Mouse (Mus musculus): Measurements from ENCODE around the gene Fam219b.

The Fam219b gene

DNA sequence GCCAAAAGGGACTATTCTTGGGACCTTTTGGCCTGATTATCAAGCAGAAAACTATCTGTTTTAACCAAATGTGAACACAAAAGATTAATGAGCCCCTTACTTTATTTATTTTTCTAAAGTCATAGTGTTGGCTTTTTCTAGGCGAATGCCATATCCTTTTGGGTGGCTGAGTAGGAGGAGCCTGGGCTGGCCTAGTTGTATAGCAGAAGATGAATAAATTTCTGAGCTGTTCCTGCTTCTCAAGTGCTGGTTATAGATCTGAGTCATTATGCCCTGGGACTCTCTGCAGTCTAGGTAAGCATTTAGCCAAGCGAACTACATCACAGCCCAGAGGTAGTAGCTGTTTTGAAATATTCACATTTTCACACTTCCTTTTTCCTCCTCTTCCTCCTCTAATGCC is 11.8 kb upstream of the Fam219b start:
- no peak for DNase-seq (ENCODE audit: low read depth, low spot score)

DNA sequence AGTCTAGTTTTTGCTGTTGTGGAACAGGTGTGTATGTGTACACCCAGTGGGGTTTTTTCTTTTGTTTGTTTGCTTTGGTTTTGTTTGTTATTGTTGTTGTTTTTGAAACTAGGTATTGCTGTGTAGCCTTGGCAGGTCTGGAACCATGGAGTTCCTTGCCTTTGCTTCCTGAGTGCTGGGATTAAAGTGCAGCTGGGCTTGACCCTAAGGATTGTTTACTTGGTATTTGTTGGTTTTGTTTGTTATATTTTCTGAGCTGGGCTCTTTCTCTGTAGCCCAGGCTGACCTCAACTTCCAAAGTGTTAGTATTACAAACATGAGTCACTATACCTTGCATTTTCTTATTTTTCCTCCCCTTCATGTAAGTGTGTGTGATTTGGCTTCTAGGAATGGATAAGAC is 10.9 kb upstream of the Fam219b start:
- no peak for DNase-seq (ENCODE audit: low read depth, low spot score)

DNA sequence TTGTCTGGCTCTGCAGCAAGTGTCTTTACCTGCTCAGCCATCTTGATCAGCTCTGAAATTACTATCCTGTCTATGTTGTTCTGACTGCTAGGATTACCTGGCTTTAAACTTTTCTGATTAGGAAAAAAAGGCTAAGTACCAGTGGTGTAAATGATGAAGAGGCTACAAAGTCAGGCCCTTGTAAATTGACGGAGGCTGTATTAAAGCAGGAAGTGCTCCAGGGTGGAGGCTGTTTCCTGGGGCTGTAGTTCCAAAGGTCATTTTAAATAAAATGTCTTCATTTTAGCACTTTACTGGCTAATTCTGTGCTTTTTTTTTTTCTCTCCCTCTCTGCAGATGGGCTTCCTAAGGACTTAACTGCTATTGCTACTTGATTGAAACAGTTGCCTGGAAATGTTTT is 5.4 kb upstream of the Fam219b start:
- DNase-seq (ENCODE audit: low read depth, low spot score) = no peak

DNA sequence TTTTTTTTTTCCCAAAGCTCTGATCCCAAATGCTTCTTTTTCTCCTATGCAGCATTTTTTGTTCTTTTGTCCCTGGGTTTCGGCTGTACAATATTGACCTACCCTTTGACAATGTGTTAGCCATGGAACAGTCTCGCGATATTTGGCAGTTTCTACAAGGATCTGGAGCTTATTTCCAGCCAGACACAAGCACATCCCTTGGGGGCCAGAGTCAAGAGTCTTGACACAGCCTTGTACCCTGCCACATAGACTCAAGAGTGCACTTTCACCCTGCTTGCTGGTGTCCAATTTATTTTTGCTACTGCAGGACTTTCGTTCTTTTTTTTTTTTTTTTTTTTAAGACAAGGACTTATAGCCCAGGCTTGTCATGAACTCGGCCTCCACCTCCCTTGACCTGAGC is 966 bp upstream of the Fam219b start:
- DNase-seq (ENCODE audit: low read depth, low spot score) = no peak

DNA sequence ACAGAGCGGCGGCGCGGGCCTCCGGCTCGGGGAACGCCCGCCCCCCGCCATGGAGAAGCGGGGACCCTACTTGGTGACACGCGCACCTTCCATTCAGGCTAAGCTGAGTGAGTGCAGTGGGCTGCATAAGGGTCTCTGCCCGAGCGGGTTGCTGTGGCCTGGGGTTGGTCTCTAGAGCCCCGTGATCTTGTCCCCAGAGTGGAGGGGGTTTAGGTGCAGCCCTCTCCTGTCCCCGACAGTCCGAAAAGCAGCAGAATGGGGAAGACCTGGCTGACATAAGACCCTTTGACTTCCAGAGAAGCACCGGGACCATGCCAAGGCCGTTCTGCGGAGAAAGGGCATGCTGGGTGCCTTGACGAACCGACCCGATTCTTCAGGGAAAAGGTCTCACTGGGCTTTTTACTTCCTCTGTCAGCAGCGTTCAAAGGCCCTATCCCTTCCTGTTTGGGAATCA is 427 bp downstream of the Fam219b start:
- DNase-seq (ENCODE audit: low read depth, low spot score) = no peak

DNA sequence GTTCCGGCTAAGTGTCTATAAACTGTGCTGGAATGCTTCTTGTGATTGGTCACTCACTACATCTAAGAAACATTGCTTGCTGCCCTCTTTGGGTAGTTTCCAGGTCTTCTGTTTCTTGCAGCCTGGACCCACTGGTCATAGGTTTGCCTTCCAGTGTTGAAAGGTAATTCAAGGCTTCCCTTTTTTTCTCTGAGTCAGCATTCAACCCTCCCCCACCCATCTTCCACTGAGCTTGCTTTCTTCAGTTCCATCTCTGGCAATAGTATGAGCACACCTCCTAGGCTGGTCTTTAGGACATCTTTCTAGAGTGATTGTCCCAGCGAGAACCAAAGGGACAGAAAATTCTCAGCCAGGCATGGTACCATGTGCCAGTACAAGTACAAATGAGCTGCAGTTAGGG is 2.2 kb downstream of the Fam219b start:
- no peak for DNase-seq (ENCODE audit: low read depth, low spot score)

DNA sequence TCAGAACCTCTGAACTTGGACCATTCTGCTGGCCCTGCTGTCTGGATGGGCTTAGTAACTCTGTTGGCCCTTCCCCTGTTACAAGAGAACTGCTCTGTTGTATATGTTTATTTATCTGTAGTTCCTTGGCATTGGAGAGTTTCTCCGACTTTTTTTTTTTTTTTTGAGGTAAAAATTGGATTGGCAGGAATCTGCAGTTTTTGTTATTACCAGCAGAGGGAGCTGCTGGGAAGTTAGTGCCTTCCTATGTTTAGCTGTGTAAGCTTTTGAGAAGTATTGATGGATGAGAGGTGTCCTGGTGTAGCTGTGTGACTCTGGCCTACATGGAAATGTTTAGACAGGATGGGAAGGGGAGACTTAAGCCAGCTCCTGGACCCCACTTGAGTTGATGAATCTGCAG is 4.0 kb downstream of the Fam219b start:
- no peak for DNase-seq (ENCODE audit: low read depth, low spot score)

DNA sequence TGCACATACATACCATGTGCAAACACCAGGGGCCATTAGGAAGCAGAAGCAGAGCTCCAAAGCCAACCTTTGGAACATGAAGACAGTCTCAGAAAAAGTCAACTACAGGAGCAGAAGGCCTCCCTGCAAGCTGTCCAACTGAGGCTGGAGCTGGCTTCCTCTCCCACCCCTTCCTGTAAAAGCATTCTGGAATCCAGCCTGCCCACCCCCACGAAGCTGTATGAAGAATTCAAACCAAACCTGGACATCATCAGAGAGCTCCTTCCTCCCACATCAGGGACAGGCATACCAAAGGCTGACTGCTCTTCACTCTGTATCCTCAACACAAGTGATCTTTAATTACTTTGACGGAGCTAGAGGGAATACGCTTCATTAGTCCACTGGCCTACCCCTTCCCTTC is 6.6 kb downstream of the Fam219b start:
- DNase-seq (ENCODE audit: low read depth, low spot score) = no peak

DNA sequence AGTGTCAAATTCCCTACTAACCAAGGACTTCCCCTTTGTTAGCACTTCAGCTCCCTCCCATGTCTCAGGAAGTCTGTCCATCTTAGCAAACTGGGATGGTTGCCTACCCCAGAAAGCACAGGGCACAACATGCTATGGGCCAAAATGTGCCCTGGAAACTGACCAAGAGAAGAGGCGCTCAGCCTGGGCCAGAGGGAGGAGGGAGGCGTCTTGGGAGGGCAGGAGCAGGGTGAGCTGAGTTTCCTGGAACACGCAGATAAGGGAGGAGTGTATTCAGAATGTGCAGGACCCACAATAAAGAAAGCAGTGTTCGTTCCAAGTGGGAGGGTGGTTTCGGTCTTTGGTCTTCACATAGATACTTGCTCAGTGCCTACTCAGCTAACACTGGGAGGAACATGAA is 10.0 kb downstream of the Fam219b start:
- no peak for DNase-seq (ENCODE audit: low read depth, low spot score)

DNA sequence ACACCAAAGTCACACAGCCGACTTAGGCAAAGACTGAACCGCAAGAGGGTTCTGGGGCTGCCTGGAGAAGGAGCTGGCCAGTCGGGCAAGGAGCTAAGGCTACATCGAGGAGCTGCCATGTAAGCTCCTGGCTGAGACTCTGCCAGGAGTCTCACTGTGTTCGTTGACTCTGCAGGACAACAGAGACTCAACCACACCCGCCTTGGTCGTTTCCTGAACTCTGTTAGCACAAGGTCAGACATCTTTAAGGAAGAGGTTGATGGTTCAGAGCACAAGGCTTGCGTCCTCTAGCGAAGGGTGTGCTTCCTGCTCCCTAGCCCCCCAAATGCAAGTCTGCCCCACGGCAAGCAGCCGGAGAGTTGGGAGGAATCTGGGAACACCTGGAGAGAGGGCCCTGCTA is 10.5 kb downstream of the Fam219b start:
- DNase-seq (ENCODE audit: low read depth, low spot score) = no peak

DNA sequence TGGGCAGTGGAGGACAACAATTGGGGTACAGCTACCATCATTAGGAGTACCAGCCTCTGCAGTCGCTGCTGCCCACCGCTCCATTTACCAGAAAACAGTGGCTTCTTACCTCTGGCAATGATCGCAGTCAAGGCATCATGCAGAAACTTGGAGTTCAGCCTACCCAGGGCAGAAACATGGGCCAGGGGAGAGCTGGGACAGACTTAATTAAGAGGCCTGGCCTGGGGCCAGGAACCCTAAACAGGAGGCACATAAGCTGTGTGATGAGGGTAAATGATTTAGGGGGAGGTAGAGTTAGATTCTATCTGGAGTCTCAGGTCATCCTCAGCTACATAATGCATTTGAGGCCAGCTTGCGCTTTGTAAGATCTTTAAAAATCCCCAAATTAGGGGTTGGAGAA is 11.9 kb downstream of the Fam219b start:
- DNase-seq (ENCODE audit: low read depth, low spot score) = no peak

DNA sequence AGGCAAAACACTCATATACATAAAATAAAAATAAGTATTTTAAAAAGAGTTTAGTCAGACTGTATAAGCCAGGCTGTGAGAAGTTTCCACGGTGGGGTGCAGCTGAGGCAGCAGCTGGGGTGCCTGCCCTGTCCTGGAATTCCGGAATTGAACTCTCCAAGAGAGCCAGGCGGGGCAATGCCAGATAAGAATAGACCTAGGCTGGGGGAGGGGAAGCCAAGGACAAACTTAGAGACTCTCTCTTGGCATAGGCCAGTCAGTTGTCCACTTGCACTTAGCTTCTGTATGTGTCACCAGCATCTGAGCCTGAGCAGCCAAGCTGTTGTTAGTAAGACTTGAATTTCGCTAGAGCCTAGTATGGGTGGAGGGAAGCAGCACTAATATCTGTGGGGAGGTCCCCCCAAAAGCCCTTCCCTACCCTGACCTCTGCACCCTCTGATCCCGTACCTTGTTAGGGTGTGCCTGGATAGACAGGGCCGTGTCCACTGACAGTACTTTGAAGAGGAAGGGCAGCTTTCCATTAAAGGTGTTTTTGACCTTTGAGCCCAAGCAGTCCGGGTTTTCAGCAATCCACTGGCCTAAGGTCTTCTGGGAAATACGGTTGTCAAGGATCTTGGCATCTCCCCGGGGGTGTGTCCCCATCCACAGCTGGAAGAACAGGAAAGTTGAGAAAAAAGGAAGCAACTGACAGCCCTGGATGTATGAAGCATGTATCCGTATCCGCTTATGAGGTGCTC is 13.0 kb downstream of the Fam219b start:
- DNase-seq (ENCODE audit: low read depth, low spot score) = no peak

DNA sequence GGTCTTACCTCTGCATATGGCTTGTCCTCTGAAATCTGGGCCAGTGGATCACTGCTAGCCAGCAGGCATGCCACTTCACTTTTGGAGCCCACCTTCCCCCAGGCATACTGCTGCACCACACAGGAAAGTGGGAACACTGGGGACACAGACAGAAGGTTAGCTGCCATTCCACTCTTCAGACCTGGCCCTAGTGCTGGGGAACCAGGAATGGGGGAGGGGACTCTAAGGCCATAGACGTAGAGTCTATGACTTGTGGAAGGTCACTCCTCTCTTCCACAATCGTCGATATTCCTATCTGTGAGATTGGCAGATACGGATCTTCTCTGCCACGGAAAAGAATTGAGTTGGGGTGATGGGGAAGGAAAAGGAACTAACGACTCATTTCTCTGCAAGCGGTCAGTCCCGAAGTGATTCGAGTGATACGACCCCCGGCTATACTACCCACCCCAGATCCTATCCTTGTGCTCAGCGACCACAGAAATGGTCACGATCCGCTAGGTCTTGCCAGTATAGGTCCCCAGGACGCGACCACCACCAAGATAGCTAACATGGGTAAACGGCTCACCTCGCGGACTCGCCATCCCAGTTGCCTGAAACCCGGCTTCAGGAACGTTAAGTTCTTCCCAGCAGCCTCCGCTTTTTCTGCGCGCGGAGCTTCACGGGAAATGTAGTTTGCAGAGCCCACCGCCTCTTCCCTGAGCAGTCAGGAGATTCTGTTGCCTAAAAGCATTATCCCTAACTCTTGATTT is 15.0 kb downstream of the Fam219b start, which contains the start of gene Mpi:
TSS of gene Mpi (minus strand) at position 625 of the 749 bp plus-strand sequence.
- no peak for DNase-seq (ENCODE audit: low read depth, low spot score)

DNA sequence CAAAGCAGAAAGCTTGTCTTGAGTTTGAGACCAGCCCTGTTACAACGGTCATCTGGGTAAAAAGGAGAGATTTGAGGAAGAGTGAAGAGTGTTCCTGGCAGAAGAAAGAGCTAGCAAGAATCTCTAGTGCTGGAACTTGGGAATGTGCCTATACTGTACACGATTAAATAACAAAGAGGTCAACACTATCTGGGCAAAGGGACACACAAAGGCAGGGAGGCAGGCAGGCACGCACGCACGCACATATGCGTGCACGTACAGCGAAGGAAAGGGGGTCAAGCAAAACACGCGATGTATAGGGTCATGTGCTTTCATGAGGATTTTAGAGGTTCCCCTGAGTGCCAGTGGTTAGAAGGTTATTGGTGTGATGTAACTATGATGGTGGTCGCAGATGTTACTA is 15.8 kb downstream of the Fam219b start:
- DNase-seq (ENCODE audit: low read depth, low spot score) = no peak

DNA sequence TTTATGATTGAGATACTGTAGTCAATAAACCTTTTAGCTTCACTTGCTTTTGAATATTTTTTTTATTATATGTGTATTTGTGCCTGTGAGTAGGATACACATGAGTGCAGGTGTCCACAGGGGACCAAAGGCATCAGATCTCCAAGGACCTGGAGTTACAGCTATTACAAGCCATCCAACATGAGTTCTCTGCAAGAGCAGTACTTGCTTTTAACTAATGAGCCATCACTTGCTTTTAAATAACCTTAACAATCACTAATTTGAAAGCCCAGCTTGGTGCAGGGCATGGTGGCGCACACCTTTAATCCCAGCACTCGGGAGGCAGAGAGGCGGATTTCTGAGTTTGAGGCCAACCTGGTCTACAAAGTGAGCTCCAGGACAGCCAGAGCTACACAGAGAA is 17.4 kb downstream of the Fam219b start:
- DNase-seq (ENCODE audit: low read depth, low spot score) = no peak

DNA sequence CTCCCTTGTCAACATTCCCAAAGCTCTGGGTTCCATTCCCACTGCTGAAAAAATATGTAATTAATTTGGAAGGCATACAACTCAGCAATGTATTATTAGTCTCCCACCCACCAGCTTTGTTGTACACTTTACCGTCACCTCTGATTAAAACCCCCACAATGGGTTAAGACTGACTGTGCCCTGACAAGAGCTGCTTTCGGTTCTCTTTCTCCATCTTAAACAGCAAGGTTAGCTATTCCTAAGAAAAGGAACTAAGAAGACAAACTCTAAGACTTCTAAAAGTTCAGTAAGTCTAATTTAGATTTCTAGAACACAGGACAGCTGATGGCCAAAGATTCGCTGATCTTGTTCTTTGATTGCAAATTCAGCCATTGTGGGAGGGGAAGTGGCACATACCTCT is 19.9 kb downstream of the Fam219b start:
- DNase-seq (ENCODE audit: low read depth, low spot score) = no peak

DNA sequence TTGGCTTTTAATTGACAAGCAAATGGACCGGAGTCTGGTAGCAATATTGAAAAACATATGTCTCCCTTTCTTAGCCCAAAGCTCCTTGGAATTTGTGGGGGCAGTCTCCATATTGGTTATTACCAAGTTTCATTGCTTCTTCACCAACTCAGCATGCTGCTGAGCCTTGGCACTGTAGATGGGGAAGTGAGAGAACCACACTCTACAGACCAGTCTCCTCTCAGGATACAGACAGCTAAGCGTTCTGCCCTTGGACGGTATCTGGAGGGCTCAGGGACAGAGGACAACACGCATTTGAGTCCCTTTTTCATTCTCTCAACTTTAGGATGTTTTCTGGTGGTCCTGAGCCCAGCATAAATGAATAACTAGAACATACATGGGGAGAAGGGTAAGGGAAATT is 21.3 kb downstream of the Fam219b start:
- no peak for DNase-seq (ENCODE audit: low read depth, low spot score)

DNA sequence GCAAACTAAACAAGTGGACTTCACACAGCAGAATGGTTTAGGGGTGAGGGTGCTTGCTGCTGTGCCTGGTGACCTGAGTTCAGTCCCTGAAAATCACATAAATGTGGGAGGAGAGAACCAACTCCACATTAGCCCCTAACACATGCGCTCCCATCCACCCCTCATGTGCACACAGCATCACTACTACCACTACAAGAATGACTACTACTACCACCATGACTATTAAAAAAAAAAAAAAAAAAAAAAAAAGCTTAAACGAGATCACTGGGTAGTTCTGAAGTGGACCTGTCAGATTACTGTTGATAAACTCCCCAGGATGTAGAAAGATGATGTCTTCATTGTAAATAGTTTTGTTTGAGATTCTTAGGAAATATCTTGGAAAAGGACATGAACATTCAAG is 22.2 kb downstream of the Fam219b start:
- no peak for DNase-seq (ENCODE audit: low read depth, low spot score)

DNA sequence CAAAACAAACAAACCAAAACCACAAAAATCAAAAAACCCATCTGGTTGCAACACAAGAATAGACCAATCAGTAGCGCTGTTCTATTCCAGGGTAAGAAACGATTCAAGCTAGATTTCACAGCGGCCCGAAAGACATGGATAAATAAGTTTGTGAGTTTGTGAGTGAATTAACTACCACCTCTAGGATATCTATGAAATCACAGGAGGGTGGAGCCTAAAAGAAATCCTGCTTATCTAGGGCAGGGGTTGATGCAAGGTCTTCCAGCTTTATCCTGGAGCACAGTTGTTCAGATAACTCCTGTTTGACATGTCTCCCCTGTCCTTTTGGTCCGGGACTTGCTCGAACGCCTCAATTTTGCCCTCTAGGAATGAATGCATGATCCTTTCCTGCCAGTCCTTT is 22.9 kb downstream of the Fam219b start:
- DNase-seq (ENCODE audit: low read depth, low spot score) = no peak

DNA sequence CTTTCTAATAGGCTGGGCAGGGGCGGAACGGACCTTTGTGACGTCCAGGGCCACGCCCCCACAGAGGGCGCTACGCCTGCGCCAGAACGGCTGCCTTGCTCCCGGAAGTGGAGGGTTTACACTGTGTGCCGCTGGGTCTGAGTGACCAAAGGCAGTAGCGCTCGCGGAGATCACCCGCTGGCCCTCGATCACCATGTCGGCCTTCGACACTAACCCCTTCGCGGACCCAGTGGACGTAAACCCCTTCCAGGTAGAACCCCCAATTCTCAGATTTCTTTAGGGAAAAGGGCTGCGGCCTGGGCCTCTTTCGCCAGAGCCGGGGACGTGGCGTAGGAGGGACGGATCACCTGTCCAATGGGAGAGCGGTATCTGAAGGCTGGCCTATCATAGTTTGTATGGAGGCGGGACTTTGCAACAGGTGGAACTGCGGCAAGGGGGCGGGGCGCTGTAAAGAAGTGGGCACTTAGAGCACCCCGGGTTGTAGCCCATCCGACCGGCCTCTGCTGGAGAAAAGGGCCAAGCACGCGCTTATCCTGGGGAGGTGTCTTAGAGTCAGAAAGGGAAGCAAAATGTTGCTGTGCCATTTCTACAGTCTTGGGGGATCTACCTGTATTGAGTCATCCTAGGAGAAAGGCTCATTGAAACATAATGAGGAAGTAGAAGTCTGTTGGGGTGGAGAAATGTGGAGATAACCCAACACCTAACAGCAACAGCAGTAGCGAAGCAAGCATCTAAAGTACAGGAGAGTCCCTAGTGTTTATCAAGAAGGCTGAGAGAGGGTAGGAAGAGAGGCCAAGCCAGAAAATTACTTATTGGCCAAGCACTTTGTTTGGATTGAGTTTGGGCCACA is 23.8 kb downstream of the Fam219b start, which contains the start of gene Scamp2:
TSS of gene Scamp2 (plus strand) at position 83 of the 850 bp plus-strand sequence.
- DNase-seq (ENCODE audit: low read depth, low spot score) = peak; percentile 87

DNA sequence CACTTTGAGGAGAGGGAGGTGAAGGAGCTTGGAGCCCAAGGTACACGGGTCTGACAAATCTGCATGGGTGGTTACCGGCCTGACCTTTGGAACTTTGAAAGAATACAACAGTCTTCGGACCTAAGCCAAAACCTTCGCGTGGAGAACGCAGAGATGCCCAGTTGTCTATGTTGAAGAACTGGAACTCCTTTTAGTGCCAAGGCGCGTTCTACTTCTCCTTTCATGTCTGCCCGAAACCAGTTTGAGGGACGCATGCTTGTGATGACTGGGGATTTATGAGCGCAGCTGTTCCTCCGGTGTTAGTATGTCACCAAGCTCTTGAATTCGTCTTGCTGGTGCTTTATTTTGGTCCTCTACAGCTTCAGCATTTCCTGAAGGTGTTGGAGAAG is 24.4 kb downstream of the Fam219b start:
- DNase-seq (ENCODE audit: low read depth, low spot score) = no peak

DNA sequence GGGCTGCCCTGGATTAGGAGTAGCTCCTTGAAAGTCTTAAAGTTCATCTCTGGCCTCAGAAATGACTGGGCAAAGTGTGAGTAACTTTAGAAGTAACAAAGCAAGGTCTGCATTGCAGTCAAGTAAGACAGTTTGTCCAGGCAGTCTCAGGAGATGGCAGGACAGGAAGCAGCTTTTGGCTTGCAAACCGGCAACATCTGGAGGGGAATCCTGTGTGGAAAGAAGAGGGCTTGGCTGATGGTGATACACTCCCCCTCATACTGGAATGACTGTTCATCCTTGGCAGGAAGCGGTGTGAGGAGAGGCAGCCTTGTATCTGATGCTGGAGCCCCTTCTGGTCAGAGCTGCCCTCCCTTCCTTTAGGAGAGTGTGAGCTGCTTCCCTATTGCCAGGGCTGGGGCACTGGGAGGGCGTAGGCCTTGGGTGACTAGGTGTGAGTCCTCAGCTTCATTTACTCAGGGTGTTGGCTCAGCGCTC is 25.6 kb downstream of the Fam219b start:
- DNase-seq (ENCODE audit: low read depth, low spot score) = no peak

Measured in brain, embryonic 18.5 days (tissue).